Mouse (Mus musculus) bone marrow macrophage, adult 2 months (primary cell): ENCODE data around the gene Abcd4.

Experiments
- CTCF ChIP-seq: IDR thresholded peaks from 2 replicates; pipeline ENCODE4 v1.5.1; 2012; ENCODE audit warnings: low read depth, mild to moderate bottlenecking, low read length, moderate library complexity
- POLR2A ChIP-seq: IDR thresholded peaks from 2 replicates; pipeline ENCODE4 v1.6.1; 2012; ENCODE audit warnings: mild to moderate bottlenecking, low read depth, low read length, borderline replicate concordance

DNA sequence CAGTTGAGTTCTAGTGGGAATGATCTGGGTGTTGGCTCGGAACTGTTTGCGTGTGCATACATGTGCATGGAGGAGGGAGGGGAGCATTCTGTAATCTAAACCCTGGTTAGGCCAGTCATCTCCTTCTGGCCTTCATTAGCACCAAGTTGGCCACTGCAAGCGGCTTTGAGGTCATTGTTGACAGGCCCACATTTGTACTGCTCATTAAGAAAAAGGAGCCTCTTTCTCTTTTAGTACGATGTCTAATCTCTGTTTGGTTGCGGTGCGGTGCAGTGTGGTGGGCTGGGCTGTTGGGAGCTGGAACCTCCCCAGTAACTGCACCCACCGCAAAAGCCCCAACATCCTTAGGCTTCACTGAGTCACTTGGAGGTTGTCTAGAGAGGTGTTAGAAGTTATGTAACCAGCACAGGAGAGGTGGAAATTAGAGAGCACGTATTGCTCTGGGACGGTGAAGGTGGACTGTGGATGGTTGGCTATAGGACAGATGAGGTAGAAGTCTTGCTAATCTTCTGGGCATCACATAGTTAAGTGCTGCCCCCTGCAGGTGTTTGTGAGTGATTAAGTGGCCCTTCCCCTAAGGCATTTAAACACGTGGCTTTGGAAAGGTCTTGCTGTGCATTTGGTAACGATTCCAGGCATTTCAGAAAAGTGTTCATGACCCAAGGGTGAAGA, 39.3 kb downstream of the Abcd4 start:
- no peak for TF ChIP-seq POLR2A
- no peak for TF ChIP-seq CTCF
